Mouse (Mus musculus) kidney, embryonic 16.5 days (tissue): Measurements from ENCODE around the gene Hccs. TPM values are rescaled to one million over a fixed set of nuclear protein-coding genes. Genes with fewer than 3 reads are reported as not detected.

Experiments
- ATAC-seq: fragments of 200-750 bp; cut with Nextera tagmentation; 2 replicates; pipeline ENCODE4 v1.8.0; 2017; ENCODE audit warnings: moderate TSS enrichment; ENCODE audit not compliant: low FRiP score, low TSS enrichment
- H3K27ac ChIP-seq: fragments of 300-500 bp; sonication (generic); 2 replicates; pipeline ENCODE4 v1.5.1; 2014; ENCODE audit warnings: low read length
- H3K27me3 ChIP-seq: fragments of 300-500 bp; sonication (generic); 2 replicates; pipeline ENCODE4 v1.6.1; 2014; ENCODE audit warnings: low read length, control low read depth, mixed read lengths; ENCODE audit not compliant: insufficient read depth
- H3K36me3 ChIP-seq: fragments of 300-500 bp; sonication (generic); 2 replicates; pipeline ENCODE4 v1.6.1; 2014; ENCODE audit warnings: low read length, control low read depth, mixed read lengths; ENCODE audit not compliant: insufficient read depth
- H3K4me1 ChIP-seq: fragments of 300-500 bp; sonication (generic); 2 replicates; pipeline ENCODE4 v1.6.1; 2014; ENCODE audit warnings: low read length, control low read depth, mixed read lengths; ENCODE audit not compliant: insufficient read depth
- H3K4me2 ChIP-seq: fragments of 300-500 bp; sonication (generic); replicated peaks from 2 replicates; pipeline ENCODE4 v1.6.1; 2014; ENCODE audit warnings: low read depth, low read length
- H3K4me3 ChIP-seq: fragments of 300-500 bp; sonication (generic); 2 replicates; pipeline ENCODE4 v1.5.1; 2014; ENCODE audit warnings: mild to moderate bottlenecking, low read length
- H3K9ac ChIP-seq: fragments of 300-500 bp; sonication (generic); replicated peaks from 2 replicates; pipeline ENCODE4 v1.6.1; 2014; ENCODE audit warnings: low read length
- H3K9me3 ChIP-seq: fragments of 300-500 bp; sonication (generic); 2 replicates; pipeline ENCODE4 v1.6.1; 2016; ENCODE audit warnings: low read length, control low read depth
- WGBS: fragments of 180-500 bp; shearing (Covaris S2); extraction: QIAGEN DNeasy Blood & Tissue Kit; methylation state at CpG from one replicate; pipeline ENCODE4 v1.1.7; 2014; 5-methylcytosine and 5-hydroxymethylcytosine counted together
- polyA plus RNA-seq: library from polyadenylated mRNA; unstranded; fragments of >200 nt; fragmentation: Nextera tagmentation; extraction: Ambion mirVana; gene quantifications from 2 replicates; pipeline ENCODE4 v1.2.1, GENCODE M21; 2015

The Hccs gene
- polyA plus RNA-seq, 1 experiment from 2014 or later = 31.6 TPM

- Histone ChIP-seq H3K4me1 (no peaks in the 10 kb centered on the region), H3K27ac (no peak overlapping the region), H3K27me3 (peaks cover 23% of the 10 kb centered on the region; the same call in 1 of the 2 replicates), H3K36me3 (no peaks in the 10 kb centered on the region), H3K4me3 (no peak overlapping the region), H3K9ac (no peak overlapping the region), H3K4me2 (no peak overlapping the region), H3K9me3 (no peaks in the 10 kb centered on the region)
- no peak for ATAC-seq
- WGBS = 58% methylated on average over 8 of the region's 8 CpGs
Observed at GRCm38 (mm10) chrX:169220064-169220463, 100.1 kb downstream of the Hccs start.

GRCm38 (mm10) chrX:169210019-169210418 lies 110.2 kb downstream of the Hccs start:
- Histone ChIP-seq H3K9me3 (no peaks in the 10 kb centered on the region), H3K27me3 (peaks cover 11% of the 10 kb centered on the region; the same call in 1 of the 2 replicates), H3K4me2 (no peak overlapping the region), H3K4me3 (no peak overlapping the region), H3K36me3 (no peaks in the 10 kb centered on the region), H3K27ac (no peak overlapping the region), H3K9ac (no peak overlapping the region), H3K4me1 (no peaks in the 10 kb centered on the region)
- 54% methylated on average over 3 of the region's 3 CpGs for WGBS
- ATAC-seq = no peak

Other genes with a start within 250 kb of the Hccs start
- not detected in 2 replicates for gene Amelx, start 133.2 kb downstream of the Hccs start, polyA plus RNA-seq